Mouse (Mus musculus): ENCODE data around the gene Mbd3. TPM values are rescaled to one million over a fixed set of nuclear protein-coding genes. Genes with fewer than 3 reads are reported as not detected.

Mbd3 gene
- polyA plus RNA-seq, 2 experiments: 44.3 to 79.5 TPM

- Histone ChIP-seq H3K4me3 (ENCODE audit: insufficient read depth in 1 of 2, low read depth in 2 of 2, low read length in 2 of 2) (no peak overlapping the region), H3K4me2 (ENCODE audit: low read depth) (no peak overlapping the region), H3K27ac (no peak overlapping the region), H3K4me1 (replicated peaks; ENCODE audit: control insufficient read depth in 2 of 2, insufficient read depth in 2 of 2, low read length in 1 of 2) (peaks cover 31 to 32% of the 10 kb centered on the region in 2 experiments), H3K9ac (replicated peaks) (no peak overlapping the region), H3K9me3 (ENCODE audit: control insufficient read depth, low read length) (no peaks in the 10 kb centered on the region), H3K27me3 (ENCODE audit: control insufficient read depth, insufficient read depth, low read length) (no peaks in the 10 kb centered on the region; the same call in 1 of the 2 replicates), H3K36me3 (replicated peaks; ENCODE audit: control insufficient read depth, insufficient read depth, low read depth) (peaks cover 23% of the 10 kb centered on the region)
- TF ChIP-seq EP300 (IDR thresholded peaks at IDR 0.05; ENCODE audit: low read depth): no peak
- TF ChIP-seq CTCF (IDR thresholded peaks at IDR 0.05; ENCODE audit: low read depth): no peak
- ATAC-seq (ENCODE audit: insufficient read depth) (no peak), DNase-seq (ENCODE audit: low read depth in 3 of 3, low spot score in 3 of 3) (no peak)
- WGBS (ENCODE audit: insufficient replicate concordance): 58% methylated on average over 4 of the region's 4 CpGs
Measured at GRCm38 (mm10) chr10:80389185-80389708, 10.1 kb downstream of the Mbd3 start.

GRCm38 (mm10) chr10:80388731-80389130 is 10.6 kb downstream of the Mbd3 start:
- Histone ChIP-seq H3K9ac (replicated peaks) (no peak overlapping the region), H3K4me2 (ENCODE audit: low read depth) (no peak overlapping the region), H3K4me1 (replicated peaks; ENCODE audit: control insufficient read depth in 2 of 2, insufficient read depth in 2 of 2, low read length in 1 of 2) (peaks cover 34 to 35% of the 10 kb centered on the region in 2 experiments), H3K4me3 (ENCODE audit: insufficient read depth in 1 of 2, low read depth in 2 of 2, low read length in 2 of 2) (no peak overlapping the region), H3K36me3 (replicated peaks; ENCODE audit: control insufficient read depth, insufficient read depth, low read depth) (peaks cover 19% of the 10 kb centered on the region), H3K27ac (no peak overlapping the region), H3K27me3 (ENCODE audit: control insufficient read depth, insufficient read depth, low read length) (no peaks in the 10 kb centered on the region; the same call in 1 of the 2 replicates), H3K9me3 (ENCODE audit: control insufficient read depth, low read length) (no peaks in the 10 kb centered on the region)
- WGBS (ENCODE audit: insufficient replicate concordance): 12% methylated on average over 2 of the region's 2 CpGs
- ATAC-seq (ENCODE audit: insufficient read depth) (no peak), DNase-seq (ENCODE audit: low read depth in 3 of 3, low spot score in 3 of 3) (no peak)
- TF ChIP-seq EP300 (IDR thresholded peaks at IDR 0.05; ENCODE audit: low read depth) (no peak), CTCF (IDR thresholded peaks at IDR 0.05; ENCODE audit: low read depth) (no peak)

GRCm38 (mm10) chr10:80387522-80387959 is 11.8 kb downstream of the Mbd3 start, which contains the start of gene Mex3d:
TSS of gene Mex3d (minus strand) at chr10:80387659.
- H3K9me3 ChIP-seq (ENCODE audit: control insufficient read depth, low read length): no peaks in the 10 kb centered on the region
- H3K27ac ChIP-seq: peak within 1 kb of the TSS; percentile 4
- peak within 1 kb of the TSS; percentile 98 for H3K4me2 ChIP-seq (ENCODE audit: low read depth)
- peaks cover 9% of the 10 kb centered on the region for H3K36me3 ChIP-seq (replicated peaks; ENCODE audit: control insufficient read depth, insufficient read depth, low read depth)
- peak within 1 kb of the TSS; percentile 42 to 72 for H3K4me3 ChIP-seq (ENCODE audit: insufficient read depth in 1 of 2, low read depth in 2 of 2, low read length in 2 of 2)
- H3K27me3 ChIP-seq (ENCODE audit: control insufficient read depth, insufficient read depth, low read length): no peaks in the 10 kb centered on the region; the same call in 1 of the 2 replicates
- peak; percentile 47; the same call in 1 of the 2 replicates for ATAC-seq (ENCODE audit: insufficient read depth)
- TF ChIP-seq CTCF (IDR thresholded peaks at IDR 0.05; ENCODE audit: low read depth) (no peak), EP300 (IDR thresholded peaks at IDR 0.05; ENCODE audit: low read depth) (no peak)
- DNase-seq (ENCODE audit: low read depth in 3 of 3, low spot score in 3 of 3): peak in 2 of 3 experiments; percentile 56 to 62
- 0% methylated on average over 29 of the region's 61 CpGs for WGBS (ENCODE audit: insufficient replicate concordance)
- H3K4me1 ChIP-seq (replicated peaks; ENCODE audit: control insufficient read depth in 2 of 2, insufficient read depth in 2 of 2, low read length in 1 of 2): peaks cover 34 to 35% of the 10 kb centered on the region in 2 experiments
- H3K9ac ChIP-seq (replicated peaks): peak within 1 kb of the TSS; percentile 76

- no peaks in the 10 kb centered on the region for H3K9me3 ChIP-seq (ENCODE audit: control insufficient read depth, low read length)
- peaks cover 7% of the 10 kb centered on the region for H3K36me3 ChIP-seq (replicated peaks; ENCODE audit: control insufficient read depth, insufficient read depth, low read depth)
- H3K4me3 ChIP-seq (ENCODE audit: insufficient read depth in 1 of 2, low read depth in 2 of 2, low read length in 2 of 2): peak overlapping the region; percentile 35 to 72
- under 1% methylated on average over 77 of the region's 94 CpGs for WGBS (ENCODE audit: insufficient replicate concordance)
- TF ChIP-seq CTCF (IDR thresholded peaks at IDR 0.05; ENCODE audit: low read depth) (no peak), EP300 (IDR thresholded peaks at IDR 0.05; ENCODE audit: low read depth) (no peak)
- peak overlapping the region; percentile 98 for H3K4me2 ChIP-seq (ENCODE audit: low read depth)
- peak overlapping the region; percentile 76 for H3K9ac ChIP-seq (replicated peaks)
- ATAC-seq (ENCODE audit: insufficient read depth) (peak; percentile 6; the same call in 1 of the 2 replicates), DNase-seq (ENCODE audit: low read depth in 3 of 3, low spot score in 3 of 3) (no peak)
- H3K4me1 ChIP-seq (replicated peaks; ENCODE audit: control insufficient read depth in 2 of 2, insufficient read depth in 2 of 2, low read length in 1 of 2): peaks cover 34 to 35% of the 10 kb centered on the region in 2 experiments
- H3K27me3 ChIP-seq (ENCODE audit: control insufficient read depth, insufficient read depth, low read length): no peaks in the 10 kb centered on the region; the same call in 1 of the 2 replicates
- H3K27ac ChIP-seq: no peak overlapping the region
Measured at GRCm38 (mm10) chr10:80386735-80387471, 12.4 kb downstream of the Mbd3 start.
